Mouse (Mus musculus) central nervous system, embryonic 14 days (tissue): ENCODE results near the gene Rsph1. TPM values are rescaled to one million over a fixed set of nuclear protein-coding genes. Genes with fewer than 3 reads are reported as not detected.

ENCODE experiments used
- polyA plus RNA-seq: library from polyadenylated mRNA; depleted of rRNA; stranded (reverse); fragments of >200 nt; gene quantifications from 2 replicates; pipeline ENCODE4 v1.2.3, GENCODE M21; 2012; rRNA removed

The Rsph1 gene
- 2.0 and 2.2 TPM in 2 replicates for polyA plus RNA-seq

GRCm38 (mm10) chr17:31276922-31277918 is at the start of gene Rsph1:
Rsph1 (minus strand) TSS chr17:31277383.

GRCm38 (mm10) chr17:31286492-31286891 is 9.3 kb upstream of the Rsph1 start, which contains the start of gene Slc37a1:
Slc37a1 (plus strand) TSS chr17:31286792.

GRCm38 (mm10) chr17:31207771-31208334 is 69.3 kb downstream of the Rsph1 start, which contains the start of gene Ubash3a:
Ubash3a (plus strand) TSS chr17:31207873.

Other genes with a start within 250 kb of the Rsph1 start
- gene Abcg1, start 219.7 kb downstream of the Rsph1 start, polyA plus RNA-seq = 6.8 and 7.3 TPM in 2 replicates
- 0.96 and 1.2 TPM in 2 replicates for gene Tff3, start 147.7 kb downstream of the Rsph1 start, polyA plus RNA-seq
- gene Tff2, start 133.1 kb downstream of the Rsph1 start, polyA plus RNA-seq = not detected in 2 replicates
- not detected in 2 replicates for gene Tff1, start 112.1 kb downstream of the Rsph1 start, polyA plus RNA-seq
- gene Tmprss3, start 78.4 kb downstream of the Rsph1 start, polyA plus RNA-seq = 0.08 TPM in 1 of 2 replicates, not detected in the other
- gene Ubash3a, start 69.5 kb downstream of the Rsph1 start, polyA plus RNA-seq = 0.01 and 0.02 TPM in 2 replicates
- 14.9 and 18.8 TPM in 2 replicates for gene Slc37a1, start 9.4 kb upstream of the Rsph1 start, polyA plus RNA-seq
- 66.2 and 84.0 TPM in 2 replicates for gene Pde9a, start 108.8 kb upstream of the Rsph1 start, polyA plus RNA-seq
- 43.9 and 46.3 TPM in 2 replicates for gene Wdr4, start 242.6 kb upstream of the Rsph1 start, polyA plus RNA-seq
- gene Ndufv3, start 242.7 kb upstream of the Rsph1 start, polyA plus RNA-seq = 148 and 173 TPM in 2 replicates